Mouse (Mus musculus) limb, embryonic 14.5 days (tissue): ENCODE data around the gene B3gat1. TPM values are rescaled to one million over a fixed set of nuclear protein-coding genes. Genes with fewer than 3 reads are reported as not detected.

Experiments
- ATAC-seq: fragments of 200-750 bp; cut with Nextera tagmentation; 2 replicates; pipeline ENCODE4 v1.8.0; 2017; ENCODE audit warnings: low read depth, moderate number of reproducible peaks, moderate TSS enrichment; ENCODE audit not compliant: low FRiP score
- DNase-seq: peaks from one replicate; pipeline ENCODE4 v3.0.0-alpha.2; 2015; ENCODE audit warnings: low spot score
- H3K27ac ChIP-seq: fragments of 300-500 bp; sonication (generic); replicated peaks from 2 replicates; pipeline ENCODE4 v1.5.1; 2014; ENCODE audit warnings: low read depth, mild to moderate bottlenecking, low read length, moderate library complexity, mixed read lengths
- H3K27me3 ChIP-seq: fragments of 300-500 bp; sonication (generic); 2 replicates; pipeline ENCODE4 v1.6.1; 2014; ENCODE audit warnings: low read length, mixed read lengths; ENCODE audit not compliant: control insufficient read depth, insufficient read depth
- H3K36me3 ChIP-seq: fragments of 300-500 bp; sonication (generic); 2 replicates; pipeline ENCODE4 v1.6.1; 2014; ENCODE audit warnings: mild to moderate bottlenecking, low read length, moderate library complexity, mixed read lengths; ENCODE audit not compliant: control insufficient read depth, insufficient read depth
- H3K4me1 ChIP-seq: fragments of 300-500 bp; sonication (generic); 2 replicates; pipeline ENCODE4 v1.6.1; 2014; ENCODE audit warnings: antibody characterized with exemption, low read length, mixed read lengths; ENCODE audit not compliant: control insufficient read depth, insufficient read depth
- H3K4me2 ChIP-seq: fragments of 300-500 bp; sonication (generic); replicated peaks from 2 replicates; pipeline ENCODE4 v1.6.1; 2014; ENCODE audit warnings: low read depth, mild to moderate bottlenecking, low read length, moderate library complexity; ENCODE audit not compliant: severe bottlenecking
- H3K4me3 ChIP-seq: fragments of 300-500 bp; sonication (generic); replicated peaks from 2 replicates; pipeline ENCODE4 v1.5.1; 2014; ENCODE audit warnings: low read length
- H3K9ac ChIP-seq: fragments of 300-500 bp; sonication (generic); 2 replicates; pipeline ENCODE4 v1.6.1; 2014; ENCODE audit warnings: mild to moderate bottlenecking, low read depth, low read length, moderate library complexity; ENCODE audit not compliant: severe bottlenecking
- H3K9me3 ChIP-seq: fragments of 300-500 bp; sonication (generic); 2 replicates; pipeline ENCODE4 v1.6.1; 2016; ENCODE audit warnings: low read length; ENCODE audit not compliant: control insufficient read depth
- POLR2A ChIP-seq: fragments of 200-500 bp; IDR thresholded peaks from 2 replicates; pipeline ENCODE4 v1.8.0; 2012; ENCODE audit warnings: inconsistent platforms, mild to moderate bottlenecking, moderate library complexity, borderline replicate concordance; ENCODE audit not compliant: insufficient read depth, insufficient read length; ENCODE audit errors: extremely low read depth
- WGBS: fragments of 180-500 bp; shearing (Covaris S2); extraction: QIAGEN DNeasy Blood & Tissue Kit; methylation state at CpG from one replicate; pipeline ENCODE4 v1.1.7; 2014; 5-methylcytosine and 5-hydroxymethylcytosine counted together
- polyA plus RNA-seq, 2 experiments: library from polyadenylated mRNA; depleted of rRNA in 1 of 2; stranded (reverse) in 1 of 2; unstranded in 1 of 2; fragments of >200 nt; fragmentation: Nextera tagmentation in 1 of 2; extraction: Ambion mirVana in 1 of 2; gene quantifications; 2 replicates each; pipeline versions ENCODE4 v1.2.1 to v1.2.3; 2012 to 2014

The B3gat1 gene
- polyA plus RNA-seq, 2 experiments, result 0.28 to 3.0 TPM

DNA sequence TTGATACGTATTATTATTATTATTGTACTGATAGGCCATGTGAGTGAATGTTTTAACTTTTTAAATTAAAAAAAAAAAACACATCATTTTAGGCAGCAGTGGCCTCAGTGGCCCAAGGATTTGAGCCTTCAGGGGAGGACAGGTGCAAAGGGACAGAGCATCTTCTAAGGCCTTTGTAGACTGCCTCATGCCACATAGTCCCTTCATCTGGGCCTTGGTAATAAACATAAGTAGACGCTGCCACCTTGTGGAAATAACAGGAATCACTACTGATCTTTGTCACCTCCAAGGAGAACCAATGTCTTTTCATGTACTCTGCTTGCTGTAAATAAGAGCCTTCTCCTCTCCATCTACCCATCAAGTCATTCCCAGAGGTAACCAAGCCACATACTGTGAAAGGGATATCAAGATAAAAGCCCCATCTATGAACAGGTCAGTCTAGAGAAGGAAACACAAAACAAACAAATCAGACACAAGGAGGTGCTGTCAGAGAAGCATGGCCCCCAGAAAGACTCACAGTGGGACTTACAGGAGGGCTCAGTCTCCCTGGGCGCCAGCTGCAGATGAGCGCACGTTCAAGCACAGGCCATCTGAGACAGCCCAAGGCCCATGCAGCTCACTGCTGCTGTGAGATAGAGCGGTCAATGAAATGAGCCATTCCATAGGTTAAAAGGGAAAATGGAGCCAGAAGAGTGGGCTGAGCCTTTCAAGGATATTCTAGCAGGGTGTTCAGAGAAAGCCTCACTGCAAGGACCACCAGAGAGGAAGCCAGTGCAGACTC, 42.8 kb downstream of the B3gat1 start:
- DNase-seq, result peak; percentile 79
- 65% methylated on average over 6 of the region's 6 CpGs for WGBS
- Histone ChIP-seq H3K4me1 (no peaks in the 10 kb centered on the region), H3K27ac (no peak overlapping the region), H3K4me2 (no peak overlapping the region), H3K27me3 (no peaks in the 10 kb centered on the region), H3K36me3 (no peaks in the 10 kb centered on the region), H3K9ac (no peak overlapping the region), H3K4me3 (no peak overlapping the region), H3K9me3 (no peaks in the 10 kb centered on the region)
- TF ChIP-seq POLR2A, result no peak
- no peak; the same call in 1 of the 2 replicates for ATAC-seq

GRCm38 (mm10) chr9:26778421-26778820, 44.9 kb downstream of the B3gat1 start:
- H3K27me3 ChIP-seq, result no peaks in the 10 kb centered on the region
- DNase-seq, result no peak
- H3K4me1 ChIP-seq, result no peaks in the 10 kb centered on the region
- no peak for ATAC-seq
- no peak overlapping the region for H3K27ac ChIP-seq
- H3K36me3 ChIP-seq, result no peaks in the 10 kb centered on the region
- no peak for TF ChIP-seq POLR2A
- WGBS, result 78% methylated on average over 7 of the region's 7 CpGs
- H3K9me3 ChIP-seq, result no peaks in the 10 kb centered on the region
- no peak overlapping the region for H3K9ac ChIP-seq
- H3K4me2 ChIP-seq, result no peak overlapping the region
- no peak overlapping the region for H3K4me3 ChIP-seq

GRCm38 (mm10) chr9:26783414-26783975, 50.0 kb downstream of the B3gat1 start:
- no peak for DNase-seq
- Histone ChIP-seq H3K36me3 (no peaks in the 10 kb centered on the region), H3K27ac (no peak overlapping the region), H3K27me3 (no peaks in the 10 kb centered on the region), H3K4me3 (no peak overlapping the region), H3K4me2 (no peak overlapping the region), H3K4me1 (no peaks in the 10 kb centered on the region), H3K9me3 (no peaks in the 10 kb centered on the region), H3K9ac (no peak overlapping the region)
- no peak for ATAC-seq
- WGBS, result 59% methylated on average over 7 of the region's 7 CpGs
- TF ChIP-seq POLR2A, result no peak

DNA sequence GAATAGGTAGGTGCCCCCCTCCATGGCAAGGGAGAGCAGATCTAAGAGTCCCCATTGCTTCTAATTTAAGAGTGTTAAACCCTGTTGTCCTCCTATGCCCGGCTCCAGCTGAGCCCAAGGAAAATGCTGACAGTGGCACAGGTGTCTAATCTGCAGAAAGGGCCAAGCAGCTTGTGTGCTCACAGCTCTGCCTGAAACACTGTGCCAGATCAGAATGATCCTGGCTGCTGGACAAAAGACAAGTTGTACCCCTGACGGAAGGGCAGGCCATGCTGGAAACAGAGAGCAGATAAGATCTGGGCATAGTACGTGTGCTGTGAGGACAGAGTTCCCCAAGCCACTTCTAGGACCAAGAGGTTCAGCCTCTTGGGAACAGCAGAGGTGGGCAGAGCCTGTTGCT, 59.3 kb downstream of the B3gat1 start:
- ATAC-seq, result no peak
- no peak overlapping the region for H3K9ac ChIP-seq
- no peaks in the 10 kb centered on the region for H3K4me1 ChIP-seq
- no peak overlapping the region for H3K4me3 ChIP-seq
- no peak for DNase-seq
- no peak for TF ChIP-seq POLR2A
- no peak overlapping the region for H3K27ac ChIP-seq
- H3K27me3 ChIP-seq, result no peaks in the 10 kb centered on the region
- no peaks in the 10 kb centered on the region for H3K36me3 ChIP-seq
- no peaks in the 10 kb centered on the region for H3K9me3 ChIP-seq
- 71% methylated on average over 3 of the region's 3 CpGs for WGBS
- no peak overlapping the region for H3K4me2 ChIP-seq

- Histone ChIP-seq H3K9me3 (no peaks in the 10 kb centered on the region), H3K36me3 (no peaks in the 10 kb centered on the region), H3K4me2 (no peak overlapping the region), H3K27ac (no peak overlapping the region), H3K4me3 (no peak overlapping the region), H3K9ac (no peak overlapping the region), H3K27me3 (no peaks in the 10 kb centered on the region), H3K4me1 (no peaks in the 10 kb centered on the region)
- 79% methylated on average over 3 of the region's 3 CpGs for WGBS
- DNase-seq (no peak), ATAC-seq (no peak)
- TF ChIP-seq POLR2A, result no peak
These were observed 64.7 kb downstream of the B3gat1 start for GRCm38 (mm10) chr9:26798205-26798604.
